Mouse (Mus musculus) left cerebral cortex, postnatal 14 days (tissue): ENCODE data around the gene Gm5415. TPM values are rescaled to one million over a fixed set of nuclear protein-coding genes. Genes with fewer than 3 reads are reported as not detected.
"Not testable (repeated sequence)": the region's sequence is repeated elsewhere in the genome, so short reads cannot be mapped to it uniquely, and the experiment has no call there.

Experiments used
- DNase-seq, 2 experiments: peaks; one replicate each; pipeline ENCODE4 v3.0.0; 2021 to 2022; ENCODE audit warnings: low spot score in 2 of 2, mixed read lengths in 1 of 2
- intact Hi-C: fragments of 180-260 bp; cut with DNase I; formaldehyde crosslinking; loops from one replicate; pipeline ENCODE4 v1.15.1; 2025
- long read RNA-seq, 2 experiments: library from polyadenylated mRNA; stranded (forward); transcript quantifications; one replicate each; pipeline ENCODE4 v2.0.0; 2021
- total RNA-seq, 2 experiments: library from RNA; stranded (reverse); gene quantifications; 2 replicates each; pipeline ENCODE4 v1.2.3; 2021

Gene Gm5415
- not detected for total RNA-seq
- long read RNA-seq, experiment 1 = 0 reads
- long read RNA-seq, experiment 2 = 0 reads

DNA sequence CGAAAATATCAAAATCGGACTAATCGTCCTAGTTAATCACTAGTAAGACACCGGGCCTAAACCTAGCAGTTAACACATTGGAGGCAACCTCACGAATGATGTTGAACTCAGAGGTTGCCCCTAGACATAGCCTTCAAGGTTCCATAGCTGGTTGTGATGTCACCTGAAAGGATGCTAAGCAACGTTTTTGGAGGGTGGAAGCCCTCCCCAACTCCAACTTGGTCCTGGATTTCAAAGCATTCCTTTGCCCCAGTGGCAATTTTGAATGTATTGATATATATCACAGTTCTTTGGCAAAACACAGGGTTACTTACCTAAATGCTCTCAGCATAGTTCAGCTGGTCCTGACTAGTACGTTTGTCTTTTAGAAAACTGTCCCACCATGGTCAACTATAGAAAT lies at the start of gene Gm5415:
TSS of gene Gm5415 (minus strand) at position 101 of the 400 bp plus-strand sequence.
- intact Hi-C loops, DNase-seq: not testable (repeated sequence)

DNA sequence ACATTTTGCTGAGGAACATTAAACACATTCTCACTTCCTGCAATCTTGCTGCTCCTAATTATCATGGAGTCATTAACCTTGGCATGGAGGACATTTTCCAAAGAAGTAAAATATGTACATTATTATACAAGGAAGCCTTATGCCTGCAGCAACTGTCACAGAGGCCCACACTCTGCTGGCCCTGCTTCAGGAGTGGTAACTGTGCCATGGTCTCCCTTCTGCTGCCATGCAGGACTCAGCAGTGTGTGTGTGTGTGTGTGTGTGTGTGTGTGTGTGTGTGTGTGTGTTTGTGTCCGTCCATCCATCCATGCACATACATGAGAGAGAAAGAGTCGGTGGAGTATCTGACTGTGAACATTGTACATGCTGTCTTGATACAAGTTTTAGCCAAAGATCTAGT lies 21.8 kb upstream of the Gm5415 start:
- intact Hi-C loops = no loop called here
- no peak for DNase-seq

GRCm38 (mm10) chr1:32553925-32554324 lies 6.8 kb upstream of the Gm5415 start:
- intact Hi-C loops = loop anchor here (5.0 kb wide), 1 partner anchor 382 kb away; the partner anchor contains the start of gene Khdrbs2
- peak; percentile 26 to 38 for DNase-seq

- intact Hi-C loops = loop anchor here (5.0 kb wide), 1 partner anchor 381 kb away; the partner anchor contains the start of gene Khdrbs2
- no peak for DNase-seq
Observed at GRCm38 (mm10) chr1:32553459-32553858, 6.4 kb upstream of the Gm5415 start.

DNA sequence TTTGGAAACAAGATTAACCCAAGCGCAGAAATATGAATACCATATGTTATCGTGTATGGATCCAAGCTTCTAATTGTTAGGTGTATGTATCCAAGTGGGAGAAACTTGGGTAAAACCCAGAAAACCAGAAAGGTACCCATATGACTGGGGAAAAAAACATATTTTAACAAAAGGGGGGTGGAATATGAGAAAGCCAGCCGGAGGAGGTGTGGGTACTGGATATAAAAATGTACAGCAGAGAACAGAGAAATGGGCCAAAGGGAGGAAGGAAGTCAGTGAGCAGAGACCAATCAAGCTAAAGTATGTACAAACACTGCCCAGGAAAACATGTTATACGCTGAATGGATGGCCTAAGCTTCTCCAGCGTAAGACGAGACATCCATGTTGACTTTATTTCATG lies 43.7 kb downstream of the Gm5415 start:
- DNase-seq = peak; percentile 13

More for the DNA sequence above, 43.7 kb downstream of the Gm5415 start:
- intact Hi-C loops = no loop called here
